Mouse (Mus musculus) small intestine, adult 2 months (tissue): ENCODE data around the gene 5730596B20Rik.

Experiments used
- CTCF ChIP-seq: fragments of 200-500 bp; IDR thresholded peaks from 2 replicates; pipeline ENCODE4 v1.5.1; 2012; ENCODE audit warnings: low read depth, mild to moderate bottlenecking, control low read depth, inconsistent platforms, low read length, moderate library complexity, mixed read lengths; ENCODE audit not compliant: insufficient replicate concordance, insufficient read length; ENCODE audit errors: extremely low read depth
- POLR2A ChIP-seq: fragments of 200-500 bp; IDR thresholded peaks from 2 replicates; pipeline ENCODE4 v1.6.1; 2012; ENCODE audit warnings: low read depth, mild to moderate bottlenecking, control low read depth, inconsistent platforms, low read length, moderate library complexity

- TF ChIP-seq POLR2A (no peak), CTCF (no peak)
Measured at GRCm38 (mm10) chr6:52168191-52169055, 8.9 kb upstream of the 5730596B20Rik start.
